Mouse (Mus musculus) embryonic facial prominence, embryonic 10.5 days (tissue): ENCODE results near the gene Atp2a2. TPM values are rescaled to one million over a fixed set of nuclear protein-coding genes. Genes with fewer than 3 reads are reported as not detected.

Experiments used
- DNase-seq: peaks from one replicate; pipeline ENCODE4 v3.0.0-alpha.2; 2017; ENCODE audit warnings: low spot score
- H3K27ac ChIP-seq: fragments of 300-500 bp; sonication (generic); replicated peaks from 2 replicates; pipeline ENCODE4 v1.5.1; 2016; ENCODE audit warnings: mild to moderate bottlenecking
- H3K27me3 ChIP-seq: fragments of 300-500 bp; sonication (generic); replicated peaks from 2 replicates; pipeline ENCODE4 v1.6.1; 2016; ENCODE audit warnings: low read depth, mild to moderate bottlenecking; ENCODE audit not compliant: poor library complexity, severe bottlenecking
- H3K36me3 ChIP-seq: fragments of 300-500 bp; sonication (generic); replicated peaks from 2 replicates; pipeline ENCODE4 v1.6.1; 2016; ENCODE audit warnings: mild to moderate bottlenecking, moderate library complexity
- H3K4me1 ChIP-seq: fragments of 300-500 bp; sonication (generic); 2 replicates; pipeline ENCODE4 v1.6.1; 2016
- H3K4me3 ChIP-seq: fragments of 300-500 bp; sonication (generic); 2 replicates; pipeline ENCODE4 v1.5.1; 2016; ENCODE audit warnings: mild to moderate bottlenecking, moderate library complexity
- H3K9me3 ChIP-seq: fragments of 300-500 bp; sonication (generic); 2 replicates; pipeline ENCODE4 v1.6.1; 2016; ENCODE audit warnings: mild to moderate bottlenecking
- WGBS: fragments of 180-500 bp; shearing (Covaris S2); methylation state at CpG from one replicate; pipeline ENCODE4 v1.1.7; 2016; 5-methylcytosine and 5-hydroxymethylcytosine counted together
- polyA plus RNA-seq: library from polyadenylated mRNA; unstranded; fragments of >200 nt; fragmentation: Nextera tagmentation; extraction: Ambion mirVana; gene quantifications from 2 replicates; pipeline ENCODE4 v1.2.1, GENCODE M21; 2016

The Atp2a2 gene
- polyA plus RNA-seq, 1 experiment from 2014 or later = 35.3 TPM

DNA sequence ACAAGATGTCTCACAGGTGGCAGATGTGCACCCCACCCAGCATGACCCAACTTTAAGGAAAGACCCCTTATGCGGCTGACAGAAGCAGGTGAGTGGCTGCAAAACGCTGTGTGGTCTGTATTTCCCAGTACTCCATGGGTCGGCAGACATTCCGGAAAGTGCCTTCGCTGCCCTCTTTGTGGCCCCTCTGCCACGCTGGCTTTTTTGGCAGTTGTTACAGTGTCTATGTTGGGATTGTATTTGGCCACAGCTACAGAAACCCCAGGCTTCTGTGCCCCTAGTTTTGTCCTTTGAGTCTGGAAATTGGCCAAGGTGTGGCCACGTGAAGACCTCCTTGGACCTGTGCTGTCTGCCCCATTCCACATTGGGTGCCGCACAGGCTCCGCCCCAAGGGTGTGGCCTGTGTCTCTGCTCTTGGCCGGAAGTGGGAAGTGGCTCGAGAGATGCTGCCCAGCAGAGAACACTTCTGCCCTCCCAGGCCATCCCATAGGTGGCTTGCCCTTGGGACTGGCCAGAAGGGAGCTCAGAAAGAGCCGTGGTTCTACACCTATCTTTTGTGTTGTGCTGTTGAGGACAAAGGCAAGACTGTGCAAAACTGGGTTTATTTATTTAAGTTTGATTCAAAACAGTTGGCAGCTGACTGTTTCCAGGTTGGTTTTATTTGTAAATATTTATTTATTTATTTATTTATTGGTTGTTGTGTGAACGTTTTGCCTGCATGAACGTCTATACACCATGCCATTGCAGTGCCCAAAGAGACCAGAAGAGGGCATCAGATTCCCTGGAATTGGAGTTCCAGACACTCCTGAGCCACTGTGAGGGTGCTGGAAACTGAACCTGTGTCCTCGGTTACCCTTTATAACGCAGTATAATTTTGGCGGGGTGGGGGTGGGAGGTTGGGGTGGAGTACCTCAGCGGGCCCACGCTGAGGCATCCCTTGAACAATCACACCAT is 92.1 kb downstream of the Atp2a2 start:
- no peak for DNase-seq
- Histone ChIP-seq H3K4me3 (no peak overlapping the region), H3K36me3 (peaks cover 43% of the 10 kb centered on the region), H3K9me3 (0 out of 2 replicates have a peak, but pooled peaks cover 6% of the 10 kb centered on the region), H3K27me3 (no peaks in the 10 kb centered on the region), H3K27ac (no peak overlapping the region), H3K4me1 (0 out of 2 replicates have a peak, but pooled peaks cover 2% of the 10 kb centered on the region)
- 84% methylated on average over 19 of the region's 19 CpGs for WGBS

DNA sequence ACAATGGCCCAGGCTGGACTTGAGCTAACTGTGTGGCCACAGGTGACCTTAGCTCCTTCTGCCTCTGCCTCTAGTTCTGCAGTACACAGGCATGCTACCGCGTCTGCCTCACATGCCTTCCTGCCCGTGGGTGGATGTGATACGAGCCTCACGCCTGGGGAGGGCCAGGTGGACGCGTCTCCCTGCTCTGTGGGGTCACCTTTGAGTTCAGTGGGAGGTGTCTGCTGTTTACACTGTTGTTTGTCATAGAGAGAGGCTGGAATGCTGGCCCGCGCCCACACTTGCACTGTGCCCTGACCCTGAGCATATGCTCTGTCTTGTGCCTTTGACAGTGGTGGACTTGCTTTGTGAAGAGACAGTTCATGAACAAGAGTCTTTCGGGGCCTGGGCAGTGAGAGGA is 96.5 kb downstream of the Atp2a2 start:
- Histone ChIP-seq H3K4me1 (no peaks in the 10 kb centered on the region), H3K9me3 (0 out of 2 replicates have a peak, but pooled peaks cover 6% of the 10 kb centered on the region), H3K36me3 (peaks cover 86% of the 10 kb centered on the region), H3K27me3 (no peaks in the 10 kb centered on the region), H3K27ac (no peak overlapping the region), H3K4me3 (no peak overlapping the region)
- WGBS = 95% methylated on average over 10 of the region's 10 CpGs
- DNase-seq = no peak

Other genes starting within 250 kb of the Atp2a2 start
- 4.8 and 5.5 TPM in 2 replicates for gene Tctn1, start 237.8 kb downstream of the Atp2a2 start, polyA plus RNA-seq
- gene Pptc7, start 217.9 kb downstream of the Atp2a2 start, polyA plus RNA-seq = 8.0 and 8.9 TPM in 2 replicates
- gene Rad9b, start 148.0 kb downstream of the Atp2a2 start, polyA plus RNA-seq = 11.4 and 12.6 TPM in 2 replicates
- 194 and 197 TPM in 2 replicates for gene Vps29, start 147.9 kb downstream of the Atp2a2 start, polyA plus RNA-seq
- 89.8 and 94.6 TPM in 2 replicates for gene Gpn3, start 130.3 kb downstream of the Atp2a2 start, polyA plus RNA-seq
- gene Fam216a, start 129.9 kb downstream of the Atp2a2 start, polyA plus RNA-seq = 89.2 TPM in 2 replicates
- gene Arpc3, start 110.3 kb downstream of the Atp2a2 start, polyA plus RNA-seq = 85.5 and 93.8 TPM in 2 replicates
- 60.4 and 63.2 TPM in 2 replicates for gene Anapc7, start 80.5 kb downstream of the Atp2a2 start, polyA plus RNA-seq
- 40.3 and 50.2 TPM in 2 replicates for gene Ift81, start 112.3 kb upstream of the Atp2a2 start, polyA plus RNA-seq
- 0.30 and 0.35 TPM in 2 replicates for gene P2rx7, start 141.7 kb upstream of the Atp2a2 start, polyA plus RNA-seq
- 5.1 and 6.5 TPM in 2 replicates for gene P2rx4, start 205.3 kb upstream of the Atp2a2 start, polyA plus RNA-seq